Mouse (Mus musculus) erythroblast, embryonic 14.5 days (primary cell): ENCODE data around the gene Gm7358.
"Not testable (repeated sequence)": the region's sequence is repeated elsewhere in the genome, so short reads cannot be mapped to it uniquely, and the experiment has no call there.

Experiments used
- GATA1 ChIP-seq: IDR thresholded peaks from 2 replicates; pipeline ENCODE4 v1.6.1; 2012; ENCODE audit warnings: low read length, inconsistent platforms, mixed read lengths
- TAL1 ChIP-seq: IDR thresholded peaks from 3 replicates; pipeline ENCODE4 v1.6.1; 2012; ENCODE audit warnings: low read length, inconsistent platforms, mixed read lengths

DNA sequence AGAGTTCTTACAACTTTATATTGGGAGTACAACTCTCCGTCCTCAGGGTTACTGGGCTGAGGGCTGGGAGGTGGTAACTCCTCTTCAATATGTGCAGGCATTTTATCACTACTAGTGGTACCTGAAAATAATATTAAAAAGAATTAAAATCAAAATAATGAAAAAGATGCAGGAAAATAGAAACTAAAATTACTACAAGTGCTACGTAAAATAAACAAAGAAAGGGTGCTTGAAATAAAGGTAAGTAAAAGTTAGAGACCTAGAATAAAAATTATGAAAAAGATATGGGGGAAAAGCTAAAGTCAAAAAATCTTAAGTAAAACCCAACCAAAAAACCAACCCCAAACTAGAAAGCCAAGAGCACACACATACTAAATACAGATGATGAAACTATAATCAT lies at the start of gene Gm7358:
- not testable (repeated sequence) for TF ChIP-seq GATA1, TAL1
